Mouse (Mus musculus) thymus, postnatal 14 days (tissue): ENCODE results near the gene Cipc.

Experiments
- DNase-seq: peaks from one replicate; pipeline ENCODE4 v3.0.0; 2021

The Cipc gene

DNA sequence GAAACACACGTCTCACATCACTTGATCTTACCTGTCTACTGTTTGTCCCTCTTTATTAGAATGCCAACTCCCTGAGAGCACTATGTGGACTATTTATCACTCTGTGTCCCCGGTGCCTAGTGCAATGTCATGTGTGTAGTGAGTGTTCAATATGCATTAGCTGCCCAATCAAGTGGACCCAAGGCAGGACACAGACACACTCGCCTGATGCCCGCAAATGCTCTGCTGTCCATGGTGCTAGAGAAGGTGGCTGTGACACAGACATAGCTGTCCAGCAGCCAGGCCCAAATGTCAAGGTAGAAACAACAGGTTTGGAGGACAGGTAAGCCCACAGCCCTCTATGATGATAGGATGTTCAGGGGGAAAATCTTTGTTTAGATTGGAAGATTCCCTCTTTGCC, 47.3 kb downstream of the Cipc start:
- no peak for DNase-seq

DNA sequence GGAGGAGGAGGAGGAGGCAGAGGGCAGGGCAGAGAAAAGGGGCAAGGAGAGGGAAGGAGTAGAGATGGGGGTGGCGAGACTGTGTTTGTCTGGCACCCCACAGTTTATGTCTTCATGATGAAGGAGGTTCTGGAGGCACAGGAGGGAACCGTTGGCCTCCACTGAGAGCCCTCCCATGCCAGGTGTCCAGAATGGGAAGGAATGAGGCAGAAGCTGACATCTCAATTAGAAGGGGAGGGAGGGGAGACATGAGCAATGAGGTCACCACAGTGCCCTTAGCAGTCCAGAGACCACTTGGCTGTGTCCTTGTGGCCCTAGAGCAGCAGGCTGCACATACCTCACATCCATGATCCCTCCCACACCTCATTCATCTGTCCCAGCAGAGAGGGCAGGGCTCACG, 47.9 kb downstream of the Cipc start:
- no peak for DNase-seq

- DNase-seq, result no peak
Measured at GRCm38 (mm10) chr12:86995931-86996330, 49.1 kb downstream of the Cipc start.

DNA sequence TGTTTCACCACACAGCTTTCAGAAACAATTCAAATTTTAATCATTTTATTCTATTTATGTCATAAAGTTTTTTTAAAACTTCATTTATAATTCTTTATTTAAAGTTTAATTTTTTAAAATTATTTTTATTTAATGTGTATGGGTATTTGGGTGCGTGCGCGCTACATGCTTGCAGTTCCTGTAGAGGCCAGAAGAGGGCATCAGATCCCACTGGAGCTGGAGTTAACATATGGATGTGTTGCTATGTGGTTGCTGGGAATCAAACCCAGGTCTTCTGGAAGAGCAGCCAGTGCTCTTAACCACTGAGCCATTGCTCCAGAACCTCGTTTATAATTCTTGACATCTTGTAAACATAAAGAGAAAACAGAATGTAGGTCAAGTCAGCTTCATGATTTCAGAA, 51.9 kb downstream of the Cipc start:
- no peak for DNase-seq

DNA sequence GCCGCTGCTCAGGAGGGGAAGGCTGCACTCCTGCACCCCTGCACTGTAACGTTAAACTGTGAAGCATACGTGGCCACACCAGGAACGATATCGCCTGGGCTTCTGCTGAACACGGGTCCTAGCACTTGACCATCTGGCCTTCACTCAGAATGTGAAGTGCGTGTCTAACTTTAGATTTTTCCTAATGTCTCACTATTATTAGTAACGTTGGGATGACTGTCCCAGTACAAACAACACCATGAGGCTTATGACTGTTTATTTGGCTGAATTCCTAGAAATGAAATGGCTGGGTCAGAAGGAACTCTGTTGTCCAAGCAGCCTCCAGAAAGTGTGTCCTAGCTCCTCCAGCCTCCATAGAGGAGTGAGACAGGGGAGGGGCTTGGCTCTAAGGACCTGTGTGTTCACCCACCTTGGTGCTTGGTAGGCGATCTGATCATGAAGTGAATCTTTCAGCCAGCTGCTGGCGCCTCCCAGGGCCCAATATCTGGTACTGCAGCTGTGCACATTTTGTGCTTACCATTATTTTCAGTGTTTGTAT, 52.5 kb downstream of the Cipc start:
- DNase-seq, result no peak

- DNase-seq, result no peak
Measured at GRCm38 (mm10) chr12:87000151-87000839, 53.5 kb downstream of the Cipc start.

GRCm38 (mm10) chr12:87000840-87001176, 54.0 kb downstream of the Cipc start:
- no peak for DNase-seq

DNA sequence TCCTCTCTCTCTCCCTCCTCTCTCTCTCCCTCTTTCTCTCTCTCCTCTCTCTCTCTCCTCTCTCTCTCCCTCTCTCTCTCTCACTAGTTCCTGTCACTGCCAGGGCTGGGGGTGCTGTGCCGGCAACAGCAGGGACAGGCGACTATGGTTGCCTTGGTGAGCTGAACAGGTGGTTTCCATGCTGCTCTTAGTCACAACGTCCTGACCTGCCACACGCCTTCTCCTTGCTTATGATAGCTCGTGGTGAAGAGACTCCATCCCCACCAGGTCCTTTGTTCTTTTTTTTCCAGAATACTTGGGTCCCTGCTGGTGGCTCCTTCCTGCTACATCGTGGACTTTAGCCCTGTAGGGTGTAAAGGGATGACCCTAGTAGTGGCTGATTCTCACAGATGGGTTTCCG, 55.4 kb downstream of the Cipc start:
- no peak for DNase-seq

GRCm38 (mm10) chr12:87002815-87003214, 56.0 kb downstream of the Cipc start:
- no peak for DNase-seq

GRCm38 (mm10) chr12:87003606-87004005, 56.8 kb downstream of the Cipc start:
- DNase-seq, result no peak

- no peak for DNase-seq
Measured at GRCm38 (mm10) chr12:87004596-87004995, 57.8 kb downstream of the Cipc start.
